Mouse (Mus musculus) ovary, adult 10 weeks (tissue): ENCODE measurements around the gene Gm20683. TPM values are rescaled to one million over a fixed set of nuclear protein-coding genes. Genes with fewer than 3 reads are reported as not detected.

Experiments
- polyA plus RNA-seq: library from polyadenylated mRNA; stranded (reverse); fragments of 350-450 nt; fragmentation: Illumina TruSeq; extraction: RNeasy Lipid Tissue Mini Kit (QIAGEN cat#74804); gene quantifications from one replicate; pipeline ENCODE4 v1.2.3, GENCODE M21; 2014

The Gm20683 gene
- polyA plus RNA-seq: not detected

DNA sequence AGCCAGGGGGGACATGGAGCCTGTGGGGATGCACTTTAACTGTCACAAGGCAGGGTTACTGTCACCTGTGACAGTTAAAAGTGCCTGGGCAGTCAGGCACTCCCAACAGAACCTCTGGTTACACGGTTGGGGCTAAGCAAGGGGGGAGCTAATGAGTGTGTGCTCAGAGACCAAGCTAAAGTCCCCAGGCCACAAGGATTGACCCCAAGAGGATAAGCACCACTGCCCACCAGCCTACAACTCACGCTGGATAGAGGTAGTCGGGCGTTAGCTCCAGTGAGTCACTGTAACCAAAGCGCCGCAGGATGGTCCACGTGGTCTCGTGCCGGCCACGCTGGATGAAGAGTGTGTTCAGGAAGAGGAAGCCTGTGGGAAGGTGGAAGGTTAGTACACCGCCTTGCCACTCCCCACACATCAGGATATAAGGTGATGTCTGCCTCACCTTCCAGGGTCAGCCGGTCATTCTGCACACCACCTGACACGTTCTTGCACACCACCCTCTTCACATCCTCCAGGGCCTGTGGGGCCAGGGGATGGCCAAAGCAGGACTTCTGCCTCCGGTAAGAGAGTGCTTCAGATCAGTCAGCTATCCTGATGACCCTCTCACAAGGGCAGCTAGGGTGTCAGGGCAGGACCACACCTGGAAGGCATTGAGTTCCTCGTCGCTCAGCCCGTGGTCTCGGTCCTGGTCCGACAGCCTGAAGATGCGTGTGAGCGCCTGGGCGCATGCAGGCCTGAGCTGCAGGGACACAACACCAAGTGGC, at the start of gene Gm20683:
Gene Gm20683, minus strand, starts transcription at position 647 of the 764 bp plus-strand sequence.

GRCm38 (mm10) chr17:25880196-25880910, 38.8 kb upstream of the Gm20683 start, which contains the start of gene Wfikkn1:
Wfikkn1 (minus strand) TSS chr17:25880858.

DNA sequence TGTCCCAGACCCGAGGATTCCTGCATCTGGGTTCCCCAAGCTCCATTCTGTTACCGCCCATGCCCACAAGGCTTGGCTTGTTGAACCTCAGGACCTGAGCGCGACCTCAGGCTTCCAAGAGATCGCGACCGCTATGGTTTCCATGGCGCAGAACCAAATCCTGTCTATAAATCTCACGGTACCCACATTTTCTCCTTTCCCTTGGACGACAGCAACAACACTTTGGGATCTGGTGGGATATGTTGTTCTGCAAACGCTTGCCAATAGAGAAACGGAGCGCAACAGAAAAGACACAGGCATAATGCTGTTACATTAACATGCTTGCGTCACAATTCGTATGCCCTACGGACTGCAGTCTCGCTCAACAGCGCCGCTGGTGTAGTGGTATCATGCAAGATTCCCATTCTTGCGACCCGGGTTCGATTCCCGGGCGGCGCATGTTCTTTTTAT, 33.2 kb upstream of the Gm20683 start, which contains the start of gene Mettl26:
Gene Mettl26, plus strand, starts transcription at position 354 of the 450 bp plus-strand sequence.

GRCm38 (mm10) chr17:25868601-25869191, 27.1 kb upstream of the Gm20683 start, which contains the start of gene Mcrip2:
Mcrip2 (minus strand) TSS chr17:25868764.

DNA sequence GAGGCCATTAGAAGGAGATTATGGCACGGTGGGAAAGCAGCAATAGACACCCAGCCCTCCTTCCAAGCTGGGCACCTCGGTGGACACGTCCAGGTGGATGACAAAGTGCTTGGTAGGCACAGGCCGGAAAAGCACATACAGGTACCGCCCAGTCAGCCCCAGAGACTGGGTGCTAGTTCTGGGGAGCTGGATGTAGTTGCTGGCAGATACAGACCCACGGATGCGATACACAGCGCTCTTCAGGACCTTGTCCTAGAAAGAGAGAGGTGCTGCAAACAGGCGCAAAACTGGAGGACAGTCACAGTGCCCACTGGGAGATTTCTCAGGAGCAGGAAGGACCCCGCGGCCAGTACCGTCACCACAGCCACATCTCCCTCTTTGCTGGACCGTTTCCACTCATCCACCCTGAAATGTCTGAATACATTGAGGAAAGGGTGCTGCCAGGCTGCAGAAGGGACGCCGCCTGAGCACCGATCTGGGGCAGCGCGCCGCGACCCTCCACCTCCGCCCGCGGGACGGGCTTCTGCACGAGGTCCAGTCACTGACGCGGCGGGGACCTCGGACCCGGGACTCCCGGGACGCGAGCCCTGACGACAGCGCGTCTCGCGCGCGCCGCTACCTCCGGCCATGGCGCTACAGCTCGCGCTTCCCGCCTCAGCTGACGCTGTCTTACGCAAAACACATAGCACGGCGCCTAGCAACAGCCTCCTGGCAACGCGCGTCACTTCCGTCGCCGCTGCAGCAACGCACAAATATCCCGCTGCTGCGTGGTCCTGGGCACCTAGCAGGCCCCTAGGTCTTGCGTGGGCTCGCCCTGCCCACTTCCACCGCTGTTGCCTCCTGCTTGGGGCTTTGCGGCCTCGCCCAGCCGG, 19.5 kb upstream of the Gm20683 start, which contains the start of gene Wdr90:
Gene Wdr90, minus strand, starts transcription at position 670 of the 872 bp plus-strand sequence.

GRCm38 (mm10) chr17:25844396-25844901, 2.9 kb upstream of the Gm20683 start, which contains the start of gene Rhot2:
Rhot2 (minus strand) TSS chr17:25844851.

DNA sequence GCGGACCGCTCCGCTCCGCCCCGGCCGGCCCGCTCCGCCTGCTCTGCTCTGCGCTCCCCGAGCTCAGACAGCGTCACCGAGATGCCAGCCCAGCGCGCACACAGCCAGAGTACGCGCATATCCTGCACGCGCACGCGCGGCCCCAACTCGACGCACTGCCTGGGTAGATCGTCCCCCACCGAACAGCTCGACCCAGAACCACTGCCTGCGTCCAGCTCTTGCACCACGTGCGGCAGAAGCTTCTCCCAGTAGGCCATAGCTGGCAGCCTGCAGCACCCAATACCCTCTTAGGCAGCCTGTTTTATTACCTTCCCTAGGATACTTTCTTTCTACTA, 4.5 kb downstream of the Gm20683 start, which contains the start of gene Rhbdl1:
Gene Rhbdl1, minus strand, starts transcription at position 220 of the 335 bp plus-strand sequence.

DNA sequence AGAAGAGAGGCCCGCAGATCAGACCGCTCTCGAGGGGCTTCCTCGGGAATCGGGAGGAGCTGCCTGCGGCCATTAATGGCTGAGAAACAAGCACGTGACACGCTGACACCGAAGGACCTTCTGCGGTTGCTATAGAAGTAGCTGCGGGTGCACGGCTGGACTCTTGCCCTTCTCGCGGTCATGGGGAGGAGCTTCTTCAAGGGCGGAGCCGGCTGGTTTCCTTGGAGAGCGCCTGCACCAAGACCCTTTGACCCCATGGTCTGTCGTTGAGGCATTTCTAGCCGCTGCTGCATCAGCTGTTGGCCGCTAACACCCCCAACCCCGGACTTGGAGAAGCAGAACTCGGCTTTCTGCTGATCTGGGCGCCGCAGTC, 8.3 kb downstream of the Gm20683 start, which contains the start of gene Stub1:
Gene Stub1, minus strand, starts transcription at position 114 of the 373 bp plus-strand sequence.

GRCm38 (mm10) chr17:25828712-25829557, 12.6 kb downstream of the Gm20683 start, which contains the start of gene Jmjd8:
Jmjd8 (plus strand) TSS chr17:25828867.

DNA sequence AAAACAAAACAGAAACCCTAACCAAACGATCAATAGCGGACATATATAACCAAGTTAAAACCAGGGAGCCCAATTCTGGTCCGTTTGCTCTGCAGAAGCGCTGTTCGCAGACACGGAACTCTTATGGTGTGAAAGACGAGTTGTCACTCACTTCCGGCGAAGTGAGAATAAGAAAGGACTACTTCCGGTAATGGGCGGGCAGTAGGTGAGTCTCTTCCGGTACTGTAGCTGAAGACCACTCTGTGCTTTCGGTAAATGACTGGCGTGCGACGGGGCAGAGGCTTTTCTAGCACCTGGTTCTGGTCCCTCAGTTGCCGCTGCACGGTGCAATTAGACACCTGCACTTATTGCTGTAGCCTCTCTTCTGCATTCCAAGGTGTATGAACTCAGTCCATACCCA, 18.1 kb downstream of the Gm20683 start, which contains the start of gene Wdr24:
Gene Wdr24, plus strand, starts transcription at position 176 of the 400 bp plus-strand sequence.

GRCm38 (mm10) chr17:25808789-25809605, 32.6 kb downstream of the Gm20683 start, which contains the start of gene Fbxl16:
Fbxl16 (plus strand) TSS chr17:25809085.

DNA sequence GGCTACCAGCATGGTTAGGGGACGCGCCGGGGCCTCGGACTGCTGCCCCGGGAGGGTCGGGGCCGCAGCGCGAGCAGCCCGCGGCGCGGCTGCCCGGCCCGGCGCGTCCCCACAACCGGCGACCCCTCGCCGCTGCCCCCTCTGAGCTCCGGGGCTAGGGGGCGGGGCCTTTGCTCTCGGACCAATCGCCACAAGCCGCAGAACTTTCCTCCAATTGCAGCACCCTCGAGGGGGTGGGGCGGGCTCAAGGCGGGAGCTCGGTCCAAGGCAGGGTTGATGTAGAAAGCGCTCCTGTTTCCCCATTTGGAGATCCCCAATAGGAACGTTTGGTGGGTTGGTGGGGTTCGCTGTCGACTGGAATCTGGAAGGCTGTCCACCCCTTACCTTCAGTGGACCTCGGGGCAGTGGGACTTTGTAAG, 44.6 kb downstream of the Gm20683 start, which contains the start of gene Metrn:
Gene Metrn, minus strand, starts transcription at position 186 of the 419 bp plus-strand sequence.

DNA sequence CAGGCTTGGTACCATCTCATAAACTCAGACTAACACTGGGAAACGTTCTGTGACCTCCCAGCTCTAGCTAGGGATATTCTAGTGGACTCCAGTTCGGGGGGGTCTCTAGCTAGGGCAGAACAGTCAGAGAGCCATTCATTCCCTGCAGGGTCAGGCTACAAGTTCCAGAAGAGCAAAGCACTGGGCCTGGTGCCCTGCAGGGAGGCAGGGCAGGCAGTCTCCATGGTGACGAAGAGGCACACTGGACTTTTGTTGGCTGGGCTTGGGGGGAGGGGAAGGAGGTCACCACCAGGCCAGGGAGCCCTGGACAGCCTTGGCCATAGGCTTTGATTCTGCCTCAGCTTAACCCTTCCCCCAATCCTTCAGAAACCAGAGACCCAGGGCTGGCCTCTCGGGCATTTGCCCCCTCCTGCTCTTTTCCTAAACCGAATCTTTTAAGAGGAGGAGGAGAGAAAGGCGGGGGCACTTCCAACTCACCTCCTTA, 45.9 kb downstream of the Gm20683 start, which contains the start of gene AC134908.4:
Gene AC134908.4, minus strand, starts transcription at position 51 of the 484 bp plus-strand sequence.

DNA sequence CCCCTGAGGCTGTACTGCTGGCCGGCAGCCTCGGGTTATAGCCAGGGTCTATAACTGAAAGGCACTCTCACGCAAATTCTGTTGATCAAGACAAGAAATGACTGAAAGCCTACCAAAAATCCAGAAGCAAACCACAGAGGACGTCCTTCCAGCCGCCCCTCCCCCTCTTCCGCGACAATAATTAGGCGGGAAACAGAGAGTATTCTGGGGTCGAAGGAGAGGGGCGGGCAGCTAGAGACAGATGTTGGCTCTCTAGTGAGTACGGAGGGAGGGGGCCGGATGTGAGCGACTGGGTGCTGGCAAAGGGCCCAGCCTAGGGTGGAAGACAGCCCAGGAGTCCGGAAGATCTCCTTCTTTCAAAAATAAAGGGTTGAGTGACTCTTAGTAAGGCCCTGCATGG, 48.9 kb downstream of the Gm20683 start, which contains the start of gene Fam173a:
Gene Fam173a, minus strand, starts transcription at position 287 of the 400 bp plus-strand sequence.

GRCm38 (mm10) chr17:25786280-25786679, 55.3 kb downstream of the Gm20683 start, which contains the start of gene Ccdc78:
Ccdc78 (plus strand) TSS chr17:25786580.

DNA sequence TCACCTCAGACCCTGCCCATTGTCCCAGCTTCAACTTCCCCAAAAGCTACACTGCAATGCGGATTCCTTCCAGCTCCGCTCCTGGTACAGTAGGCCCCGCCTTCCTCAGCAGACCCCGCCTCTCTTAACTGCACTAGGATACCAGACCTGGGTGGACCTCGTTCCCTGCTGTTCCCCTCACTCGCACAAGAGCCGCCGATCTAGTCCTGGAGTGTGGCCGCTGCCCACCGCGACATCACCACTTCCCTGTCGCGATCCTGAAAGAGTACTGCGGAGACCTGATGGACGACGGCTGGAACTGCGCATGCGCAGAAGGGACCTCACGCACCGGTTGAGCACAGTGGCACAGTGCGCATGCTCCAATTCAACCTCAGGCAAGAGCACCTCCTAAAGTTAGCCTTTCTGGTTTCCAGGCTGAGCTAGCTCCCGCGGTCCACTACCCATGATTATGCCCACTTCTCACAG, 56.2 kb downstream of the Gm20683 start, which contains the start of gene Haghl:
Gene Haghl, minus strand, starts transcription at position 393 of the 465 bp plus-strand sequence.

